Mouse (Mus musculus): ENCODE measurements around the gene 2810004N23Rik.
A peak's percentile ranks its signal among the peaks of the same experiment; 100 is the strongest.

Gene 2810004N23Rik

DNA sequence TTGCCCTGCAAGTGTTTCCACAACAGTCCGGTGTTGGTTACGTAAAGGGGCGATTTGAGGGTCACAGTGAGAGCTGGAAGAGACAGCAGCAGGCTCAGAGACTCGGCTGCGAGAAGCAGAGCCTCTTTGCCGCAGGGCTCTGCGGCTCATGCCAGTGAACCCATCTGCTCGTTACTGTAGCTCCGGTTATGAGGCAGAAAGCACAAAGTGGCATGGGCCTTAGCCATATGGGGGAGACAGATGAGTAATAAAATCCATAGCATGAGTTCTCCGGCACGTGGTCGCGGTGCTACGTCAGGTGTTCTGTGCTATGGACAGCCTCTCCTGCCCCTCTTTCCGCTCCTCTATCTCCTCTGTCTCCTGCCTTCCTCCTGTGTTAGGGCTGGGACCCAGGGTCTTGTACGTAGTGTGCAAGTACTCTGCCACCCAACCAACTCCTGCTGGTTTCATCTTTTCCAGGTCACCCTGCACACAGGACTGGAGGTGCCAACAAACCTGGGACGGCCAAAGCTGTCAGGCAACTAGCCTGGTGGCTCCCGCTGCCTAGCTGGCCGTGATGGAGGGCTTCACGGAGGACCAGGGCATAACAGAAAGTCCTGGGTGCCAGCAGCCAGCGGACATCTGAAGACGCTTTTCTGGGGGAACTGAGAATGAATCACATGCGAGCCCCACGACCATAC, 34.2 kb downstream of the 2810004N23Rik start:
- peak; percentile 36; the same call in 1 of the 2 replicates for ATAC-seq (ENCODE audit: insufficient number of reproducible peaks, low FRiP score, low TSS enrichment)

DNA sequence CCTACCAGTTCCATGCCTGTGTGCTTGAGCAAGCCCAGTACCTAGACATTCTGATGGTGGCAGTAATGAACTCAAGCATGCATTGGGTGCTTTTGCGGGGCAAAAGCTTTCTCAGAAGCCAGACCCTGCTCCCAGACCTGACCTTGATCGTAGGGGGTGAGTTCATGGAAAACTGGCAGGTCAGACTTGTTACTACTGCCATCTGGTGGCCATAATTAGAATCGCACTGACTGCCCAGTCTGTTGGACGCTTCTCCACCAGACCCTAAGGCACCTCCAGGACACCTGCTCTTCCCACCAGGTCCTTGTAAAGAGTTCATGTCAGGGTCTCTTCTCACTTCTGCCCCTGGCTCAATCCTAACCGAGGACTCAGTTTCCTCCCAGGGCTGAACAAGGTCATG, 35.5 kb downstream of the 2810004N23Rik start:
- peak; percentile 43; the same call in 1 of the 2 replicates for ATAC-seq (ENCODE audit: insufficient number of reproducible peaks, low FRiP score, low TSS enrichment)

DNA sequence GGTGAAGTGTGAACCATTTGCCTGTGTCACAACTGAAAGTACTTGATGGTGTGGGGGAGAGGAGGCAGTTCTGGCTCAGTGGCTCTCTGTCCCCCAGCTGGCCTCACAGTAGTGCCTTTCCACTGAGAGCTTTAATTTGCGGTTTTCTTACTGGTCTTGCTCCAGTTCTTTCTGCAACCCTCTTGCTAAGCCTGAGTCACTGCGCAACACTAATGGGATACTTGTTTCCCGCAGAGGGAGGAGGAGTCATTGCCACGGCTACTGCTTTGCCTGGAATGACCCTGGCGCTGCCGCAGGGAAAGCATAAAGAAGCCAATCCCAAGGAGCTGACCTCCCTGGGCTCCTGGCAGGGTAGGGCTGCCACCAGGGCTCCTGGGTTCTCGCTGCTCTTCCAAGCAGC, 36.3 kb downstream of the 2810004N23Rik start:
- ATAC-seq (ENCODE audit: insufficient number of reproducible peaks, low FRiP score, low TSS enrichment), result no peak

DNA sequence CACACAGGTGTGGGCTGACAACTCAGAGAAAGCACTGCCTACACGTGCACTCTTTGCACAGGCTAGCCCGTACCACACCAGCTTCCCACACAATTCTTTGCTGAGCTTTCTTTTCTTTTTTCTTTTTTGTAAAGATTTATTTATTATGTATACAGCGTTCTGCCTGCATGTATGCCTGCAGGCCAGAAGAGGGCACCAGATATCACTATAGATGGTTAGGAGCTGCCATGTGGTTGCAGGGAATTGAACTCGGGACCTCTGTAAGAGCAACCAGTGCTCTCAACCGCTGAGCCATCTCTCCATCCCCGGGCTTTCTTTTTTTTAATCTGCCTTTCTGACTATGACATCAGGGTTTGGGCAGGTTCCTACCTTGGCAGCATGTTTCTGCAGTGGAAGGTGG, 39.4 kb downstream of the 2810004N23Rik start:
- ATAC-seq (ENCODE audit: insufficient number of reproducible peaks, low FRiP score, low TSS enrichment), result no peak

DNA sequence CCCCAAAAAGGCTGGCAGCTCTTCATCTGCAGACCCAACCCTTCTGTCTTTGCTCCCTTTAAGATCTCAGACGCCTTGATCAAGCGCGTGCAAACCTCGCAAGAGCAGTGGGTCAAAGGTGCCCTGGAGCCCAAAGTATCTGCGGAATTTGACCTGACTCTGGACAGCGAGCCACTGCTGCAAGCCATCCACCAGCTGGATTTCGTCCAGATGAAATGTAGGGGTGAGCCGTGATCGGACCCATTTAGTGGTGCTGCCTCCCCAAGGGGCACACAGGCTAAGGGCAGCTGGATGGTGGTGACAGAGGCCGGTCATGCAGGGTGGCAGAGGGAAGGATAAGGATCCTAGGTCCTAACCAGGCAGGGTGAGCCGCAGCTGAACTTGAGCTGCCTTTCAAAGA, 42.8 kb downstream of the 2810004N23Rik start:
- ATAC-seq (ENCODE audit: insufficient number of reproducible peaks, low FRiP score, low TSS enrichment), result no peak

DNA sequence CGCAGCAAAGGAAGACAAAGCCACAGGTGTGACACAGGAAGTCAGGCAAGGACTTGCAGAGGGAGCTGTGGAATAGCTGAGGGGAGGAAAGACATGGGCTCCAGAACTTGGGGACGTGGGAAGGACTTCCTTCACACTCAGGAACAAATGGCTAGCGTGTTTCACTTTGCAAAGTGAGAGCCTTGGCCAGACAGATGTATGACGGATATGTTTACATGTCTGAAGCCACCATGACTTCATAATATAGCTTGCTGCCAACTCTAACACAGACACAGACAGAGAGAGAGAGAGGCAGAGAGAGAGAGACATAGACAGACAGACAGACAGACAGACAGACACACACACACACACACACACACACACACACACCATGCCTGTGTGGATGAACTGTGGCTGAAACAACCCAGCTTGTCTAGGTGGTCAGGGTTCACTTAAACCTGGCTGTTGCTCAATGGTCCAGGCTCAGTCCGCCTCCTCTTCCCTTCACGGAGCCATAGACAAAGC, 43.3 kb downstream of the 2810004N23Rik start:
- ATAC-seq (ENCODE audit: insufficient number of reproducible peaks, low FRiP score, low TSS enrichment), result no peak

DNA sequence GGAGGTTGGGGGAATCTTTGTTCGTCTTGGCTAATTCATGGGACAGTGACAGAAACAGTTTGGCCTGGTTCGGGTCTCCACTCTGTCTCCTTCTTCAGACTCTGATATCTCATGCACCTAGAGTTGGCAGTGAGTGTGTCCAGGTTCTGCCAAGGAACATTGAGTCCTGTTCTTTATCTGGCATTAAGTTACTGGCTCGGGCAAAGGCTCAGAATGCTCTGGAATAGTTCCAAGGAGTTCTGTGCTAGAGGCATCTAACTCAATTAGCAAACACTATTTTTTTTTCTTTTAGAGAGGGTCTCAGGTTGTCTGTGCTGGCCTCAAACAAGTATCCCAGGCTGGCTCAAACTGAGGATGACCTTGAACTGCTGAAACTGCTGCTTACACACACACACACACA, 45.6 kb downstream of the 2810004N23Rik start:
- ATAC-seq (ENCODE audit: insufficient number of reproducible peaks, low FRiP score, low TSS enrichment), result no peak

DNA sequence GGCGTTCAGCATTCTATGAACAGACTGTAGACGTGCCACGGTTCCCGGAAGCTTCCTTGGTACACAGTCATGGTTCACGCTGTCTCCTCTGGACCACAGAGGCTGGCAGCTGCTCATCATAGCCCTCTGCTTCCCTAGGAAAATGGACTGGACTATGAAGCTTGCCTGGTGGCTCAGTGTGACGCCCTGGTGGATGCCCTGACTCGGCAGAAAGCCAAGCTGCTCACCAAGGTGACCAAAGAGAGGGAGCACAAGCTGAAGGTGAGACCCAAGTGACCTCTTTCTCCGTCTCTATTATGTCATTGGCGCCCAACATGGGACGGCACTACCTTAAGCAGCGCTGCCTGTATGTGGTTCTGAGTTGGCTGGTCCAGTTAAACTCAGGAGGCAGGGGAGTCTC, 46.1 kb downstream of the 2810004N23Rik start:
- no peak for ATAC-seq (ENCODE audit: insufficient number of reproducible peaks, low FRiP score, low TSS enrichment)

DNA sequence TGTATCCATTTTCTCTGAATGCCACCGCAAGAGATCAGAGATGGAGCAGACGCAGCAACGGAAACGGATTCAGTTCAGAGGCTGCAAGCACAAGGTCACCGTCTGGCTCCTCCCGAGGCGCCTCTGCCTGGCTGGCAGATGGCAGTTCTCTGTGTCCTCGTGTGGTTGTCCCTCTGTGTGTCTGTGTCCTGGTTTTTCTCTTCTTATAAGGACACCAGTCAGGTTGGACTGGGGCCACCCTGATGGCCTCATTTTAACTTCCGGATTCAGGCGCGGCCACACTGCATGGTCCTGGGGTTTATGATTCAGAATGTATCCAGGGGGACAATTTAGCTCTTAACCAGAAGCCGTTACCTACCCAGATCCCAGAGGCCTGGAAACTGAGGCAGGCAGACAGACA, 47.0 kb downstream of the 2810004N23Rik start:
- peak; percentile 40; the same call in 1 of the 2 replicates for ATAC-seq (ENCODE audit: insufficient number of reproducible peaks, low FRiP score, low TSS enrichment)

DNA sequence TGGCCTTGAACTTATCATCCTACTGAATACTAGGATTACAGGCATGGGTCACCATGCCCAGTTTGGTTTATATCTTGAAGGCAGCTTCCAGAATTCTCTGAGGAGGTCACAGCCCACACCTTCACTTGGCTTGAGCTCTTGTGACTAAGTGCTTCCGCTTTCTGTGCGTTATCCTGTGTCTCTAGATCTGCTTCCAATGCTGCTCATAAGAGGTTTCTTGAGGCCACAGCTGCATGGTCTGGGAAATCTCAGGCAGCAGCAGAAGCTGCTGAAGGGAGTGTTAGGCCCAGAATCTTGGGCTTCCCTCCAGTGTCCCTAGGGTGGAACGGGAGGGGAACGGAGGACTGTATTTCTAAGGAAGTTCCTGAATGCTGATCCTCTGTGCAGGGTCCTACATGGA, 49.6 kb downstream of the 2810004N23Rik start:
- no peak for ATAC-seq (ENCODE audit: insufficient number of reproducible peaks, low FRiP score, low TSS enrichment)

DNA sequence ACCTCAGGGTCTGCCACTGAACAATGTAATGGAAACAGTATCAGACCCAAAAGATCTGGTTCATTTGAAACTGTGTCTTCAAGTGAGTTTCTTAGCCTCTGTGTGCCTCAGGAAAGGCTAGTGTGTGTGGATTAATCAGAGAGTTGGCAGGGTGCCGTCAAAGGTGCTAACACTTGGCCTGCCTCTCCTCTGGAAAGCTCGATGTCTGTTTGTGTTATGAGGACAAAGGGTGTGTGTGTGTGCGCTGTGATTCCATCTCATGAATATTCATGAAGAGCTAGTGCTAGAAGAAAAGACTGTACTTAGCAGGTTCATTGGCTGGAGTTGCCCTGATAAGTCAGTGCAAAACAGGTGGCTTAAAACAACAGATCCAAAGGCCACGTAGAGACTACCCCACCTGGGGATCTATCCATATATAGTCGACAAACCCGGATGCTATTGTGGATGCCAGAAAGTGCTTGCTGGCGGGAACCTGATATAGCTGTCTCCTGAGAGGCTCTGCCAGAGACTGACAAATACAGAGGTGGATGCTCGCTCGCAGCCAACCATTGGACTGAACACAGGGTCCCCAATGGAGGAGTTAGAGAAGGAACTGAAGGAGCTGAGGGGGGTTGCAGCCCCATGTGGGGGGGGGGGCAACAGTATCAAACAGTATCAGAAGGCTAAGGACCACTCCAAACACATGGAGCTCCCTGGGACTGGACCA, 52.1 kb downstream of the 2810004N23Rik start:
- no peak for ATAC-seq (ENCODE audit: insufficient number of reproducible peaks, low FRiP score, low TSS enrichment)

DNA sequence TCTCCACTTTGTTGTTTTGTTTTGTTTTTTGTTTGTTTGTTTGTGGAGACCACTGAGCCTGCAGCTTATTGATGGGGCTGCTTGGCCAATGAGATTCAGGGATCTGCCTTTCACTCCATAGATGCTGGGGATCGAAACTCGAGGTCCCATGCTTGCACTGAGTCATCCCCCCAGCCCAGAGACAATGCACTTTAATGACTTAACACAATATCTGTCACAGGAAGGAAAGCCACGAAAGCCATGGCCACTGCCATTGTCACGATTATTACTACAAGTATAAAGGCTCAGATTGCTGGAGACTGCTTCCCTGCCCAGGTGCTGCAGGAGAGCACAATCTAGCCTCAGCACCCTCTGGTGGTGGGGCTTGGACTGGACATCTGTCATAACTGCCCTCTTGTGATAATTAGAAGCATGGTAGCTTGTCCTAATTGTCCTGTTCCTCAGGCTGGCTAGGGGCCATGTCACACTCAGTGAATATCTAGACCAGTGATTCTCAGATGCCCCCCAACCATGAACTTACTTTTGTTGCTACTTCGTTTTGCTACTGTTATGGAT, 52.8 kb downstream of the 2810004N23Rik start:
- ATAC-seq (ENCODE audit: insufficient number of reproducible peaks, low FRiP score, low TSS enrichment), result no peak; the same call in 1 of the 2 replicates

DNA sequence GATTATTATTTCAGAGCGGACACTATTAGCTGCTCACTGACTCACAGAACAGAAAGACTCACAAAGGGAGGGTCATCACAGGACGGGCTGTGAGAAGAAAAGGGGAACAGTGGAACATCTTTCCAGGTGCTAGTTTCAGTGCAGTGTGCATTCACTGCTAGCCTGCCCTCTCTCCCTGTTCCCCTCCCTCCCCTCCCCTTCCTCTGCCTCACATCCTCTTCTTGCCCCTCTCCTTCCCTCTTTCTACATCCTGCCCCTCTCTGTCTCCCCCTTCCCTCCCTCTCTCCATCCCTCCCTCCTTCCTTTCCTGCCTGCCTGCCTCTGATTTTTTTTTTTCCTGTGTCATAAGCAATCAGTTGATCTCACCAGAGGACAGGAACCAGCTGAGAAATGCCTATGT, 53.5 kb downstream of the 2810004N23Rik start:
- ATAC-seq (ENCODE audit: insufficient number of reproducible peaks, low FRiP score, low TSS enrichment), result no peak

DNA sequence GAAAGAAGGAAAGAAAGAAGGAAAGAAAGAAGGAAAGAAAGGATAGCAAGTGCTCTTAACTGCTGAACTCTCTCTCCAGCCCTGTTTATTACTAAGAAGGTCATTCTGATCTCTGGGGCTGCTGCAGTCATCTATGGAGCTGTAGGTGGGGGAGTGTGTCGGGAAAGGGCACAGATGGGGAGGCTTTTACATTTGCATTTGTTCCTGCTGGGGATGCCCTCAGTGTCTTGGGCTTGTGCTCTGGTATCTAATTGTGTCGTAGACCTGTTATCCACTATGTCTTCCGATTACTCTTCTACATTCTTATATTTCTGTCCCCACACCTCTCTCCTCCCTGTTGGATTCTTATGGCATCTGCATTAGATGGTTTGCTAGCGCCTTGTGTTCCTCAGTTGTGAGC, 56.9 kb downstream of the 2810004N23Rik start:
- no peak for ATAC-seq (ENCODE audit: insufficient number of reproducible peaks, low FRiP score, low TSS enrichment)

DNA sequence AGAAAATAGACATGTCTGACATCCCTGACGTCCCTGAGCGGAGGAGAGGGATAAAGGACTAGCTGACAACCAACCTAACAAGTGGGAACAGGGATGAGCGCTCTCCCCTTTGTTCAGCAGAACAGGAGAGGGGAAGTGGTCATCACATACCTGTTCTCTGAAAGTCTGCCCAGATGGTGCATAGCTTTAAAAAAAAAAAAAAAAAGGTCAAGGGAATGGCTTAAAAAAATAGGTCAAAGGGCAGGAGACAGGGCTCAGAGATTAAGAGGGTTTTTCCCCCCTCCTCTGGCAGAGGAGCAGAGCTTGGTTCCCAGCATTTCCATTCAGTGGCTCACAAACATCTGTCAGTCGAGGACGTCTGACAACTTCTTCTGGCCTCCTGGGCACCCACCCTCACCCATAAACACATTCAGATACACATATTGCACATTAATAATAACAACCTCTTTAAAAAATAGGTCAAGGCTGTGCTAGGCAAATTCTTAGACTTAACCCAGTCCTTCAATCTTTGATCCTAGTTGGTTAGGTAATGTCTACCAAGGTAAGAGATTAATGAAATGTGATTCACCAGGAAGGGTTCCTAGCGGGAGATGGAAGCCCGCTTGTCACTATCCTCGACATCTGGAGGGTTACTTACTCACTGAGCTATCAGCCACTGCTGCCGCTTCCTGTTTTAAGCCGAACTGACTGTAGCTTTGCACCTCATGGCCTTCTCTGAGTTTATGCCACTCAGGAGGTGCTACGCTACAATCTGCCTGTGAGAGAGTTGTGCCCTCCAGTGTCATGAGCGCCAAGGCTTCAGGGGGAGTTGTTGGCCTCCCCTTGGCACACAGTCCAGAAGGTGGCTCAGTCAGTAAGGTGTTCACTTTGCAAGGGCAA, 58.9 kb downstream of the 2810004N23Rik start:
- no peak for ATAC-seq (ENCODE audit: insufficient number of reproducible peaks, low FRiP score, low TSS enrichment)

DNA sequence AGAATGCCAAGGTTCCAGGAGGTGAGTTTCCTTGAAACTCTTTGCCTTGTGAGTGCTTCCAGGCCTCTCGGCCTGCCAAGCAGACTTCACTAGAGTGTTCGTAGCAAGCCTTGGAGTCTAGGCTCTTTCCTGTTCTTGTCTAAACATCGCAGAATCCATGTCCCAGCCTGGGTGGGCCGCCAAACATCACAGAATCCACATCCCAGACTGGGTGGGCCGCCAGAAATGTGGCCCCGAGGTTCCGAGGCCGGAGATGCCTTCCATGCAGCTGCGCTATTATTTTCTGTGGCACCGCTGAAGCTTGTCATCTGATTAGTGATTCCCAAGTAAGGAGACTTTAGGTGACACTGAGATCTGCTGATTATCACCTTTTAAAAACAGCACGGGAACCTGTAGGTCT, 62.4 kb downstream of the 2810004N23Rik start:
- no peak for ATAC-seq (ENCODE audit: insufficient number of reproducible peaks, low FRiP score, low TSS enrichment)

DNA sequence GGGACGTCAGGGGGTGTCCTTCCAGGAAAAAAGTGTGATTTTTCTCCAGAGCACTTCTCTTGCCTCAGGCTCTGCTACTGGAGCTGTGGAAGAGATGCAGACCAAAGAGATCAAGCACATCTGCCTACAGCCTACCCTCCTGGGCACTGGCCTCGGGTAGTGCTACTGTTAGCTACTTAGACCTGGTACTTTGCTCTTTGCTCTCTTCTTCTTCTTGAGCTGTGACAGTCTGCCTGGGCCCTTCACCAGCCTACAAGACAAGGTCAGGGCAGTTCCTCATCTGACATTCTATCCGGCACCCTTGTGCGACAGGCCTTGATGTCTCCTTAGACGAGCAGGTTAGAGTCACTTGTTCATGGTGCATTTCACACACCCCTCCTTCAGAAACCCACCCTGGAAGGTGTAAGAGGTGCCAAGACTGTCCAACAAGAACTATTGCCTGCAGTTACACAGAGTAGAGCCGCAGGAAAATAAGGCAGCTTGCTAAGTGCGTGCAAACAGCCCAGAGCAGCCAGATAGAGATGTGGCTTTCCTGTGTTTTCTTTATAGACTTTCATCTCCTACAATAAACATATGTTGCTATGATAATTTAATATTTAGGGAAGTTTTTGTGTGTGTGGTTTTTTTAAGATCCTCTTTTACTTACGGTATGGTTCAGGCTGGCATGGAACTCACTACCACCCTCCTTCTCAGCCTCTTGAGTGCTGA, 67.0 kb downstream of the 2810004N23Rik start:
- ATAC-seq (ENCODE audit: insufficient number of reproducible peaks, low FRiP score, low TSS enrichment), result no peak

DNA sequence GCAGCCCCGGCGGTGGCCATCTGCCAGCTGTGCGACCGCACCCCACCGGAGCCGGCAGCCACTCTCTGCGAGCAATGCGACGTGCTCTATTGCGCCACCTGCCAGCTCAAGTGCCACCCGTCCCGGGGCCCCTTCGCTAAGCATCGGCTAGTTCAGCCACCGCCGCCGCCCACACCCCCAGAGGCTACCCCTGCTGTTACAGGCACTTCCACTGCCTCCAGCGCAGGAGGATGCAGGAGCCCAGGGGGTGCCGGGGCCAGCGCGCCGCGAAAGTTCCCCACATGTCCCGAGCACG, 68.5 kb downstream of the 2810004N23Rik start:
- ATAC-seq (ENCODE audit: insufficient number of reproducible peaks, low FRiP score, low TSS enrichment), result peak; percentile 54

DNA sequence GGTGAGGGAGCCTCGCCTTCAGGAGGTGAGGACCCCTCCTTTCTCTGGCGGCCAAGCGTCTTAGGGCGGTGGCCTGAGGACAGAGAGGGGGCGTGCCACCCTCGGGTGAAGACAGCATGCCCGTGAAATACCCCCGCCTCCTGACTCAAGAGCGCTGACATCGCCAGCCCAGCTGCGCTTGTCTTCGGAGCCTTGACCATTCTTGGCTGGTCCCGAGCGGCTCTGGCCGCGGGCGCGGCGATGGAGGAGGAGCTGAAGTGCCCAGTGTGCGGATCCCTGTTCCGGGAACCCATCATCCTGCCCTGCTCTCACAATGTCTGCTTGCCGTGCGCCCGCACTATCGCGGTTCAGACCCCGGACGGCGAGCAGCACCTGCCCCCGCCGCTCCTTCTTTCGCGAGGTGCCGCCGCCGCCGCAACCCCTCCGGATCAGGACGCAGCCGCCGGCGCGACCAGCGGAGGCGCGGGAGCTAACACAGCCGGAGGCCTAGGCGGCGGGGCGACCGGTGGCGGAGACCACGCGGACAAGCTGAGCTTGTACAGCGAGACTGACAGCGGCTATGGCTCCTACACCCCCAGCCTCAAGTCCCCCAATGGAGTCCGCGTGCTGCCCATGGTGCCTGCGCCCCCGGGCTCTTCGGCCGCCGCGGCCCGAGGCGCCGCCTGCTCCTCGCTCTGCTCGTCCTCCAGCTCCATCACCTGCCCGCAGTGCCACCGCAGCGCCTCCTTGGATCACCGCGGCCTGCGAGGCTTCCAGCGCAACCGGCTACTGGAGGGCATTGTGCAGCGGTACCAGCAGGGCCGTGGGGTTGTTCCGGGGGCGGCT, 69.0 kb downstream of the 2810004N23Rik start:
- ATAC-seq (ENCODE audit: insufficient number of reproducible peaks, low FRiP score, low TSS enrichment), result peak; percentile 23
